Comparison of ENCODE assay signal across 9 mouse cellular contexts in genomic region chr1:73998925-73999375, GRCm38 (mm10).
DNase-seq lines count a peak whose midpoint lies in the region; ATAC-seq and TF ChIP-seq lines count a peak whose summit lies in the region.
"Had no signal": no experiment of that assay in that cellular context is flagged by ENCODE, and none has a peak within 500 bp of the region (broad histone marks: within the 10 kb centered on the region; RNA-seq: fewer than 3 reads in every experiment).

No protein-coding gene starts in this region.

- peak; percentile 57 for DNase-seq in kidney, adult 2 months
- DNase-seq in kidney, adult 8-10 months, result no peak
- DNase-seq in limb, embryonic 10.5 days (ENCODE audit: low spot score), result no peak
- no peak for DNase-seq in urinary bladder, postnatal 36 days (ENCODE audit: low spot score in 2 of 2)
- DNase-seq in left cerebral cortex, postnatal 25 days (ENCODE audit: low spot score in 2 of 2), result no peak

- intact Hi-C loops in left cerebral cortex, postnatal 25 days (cut with DNase I), result loop anchor here (5.0 kb wide), 1 partner anchor 78 kb away; no protein-coding TSS in a partner anchor

- 20% methylated on average over 5 of the region's 5 CpGs for WGBS in kidney, adult 2 months
- WGBS in embryonic facial prominence, embryonic 13.5 days, result 62% methylated on average over 5 of the region's 5 CpGs
- WGBS in limb, embryonic 10.5 days, result 53% methylated on average over 5 of the region's 5 CpGs

- TF ChIP-seq CTCF in kidney, adult 2 months (conservative IDR thresholded peaks at IDR 0.05; ENCODE audit: insufficient read depth, insufficient read length, low read depth, low read length), result no peak

- peaks cover 30% of the 10 kb centered on the region for H3K36me3 ChIP-seq in kidney, adult 2 months (ENCODE audit: control insufficient read depth, insufficient read depth, low read length)
- peaks cover 40% of the 10 kb centered on the region for H3K36me3 ChIP-seq in embryonic facial prominence, embryonic 13.5 days
- H3K36me3 ChIP-seq in limb, embryonic 10.5 days, result peaks cover 73% of the 10 kb centered on the region
- H3K36me3 ChIP-seq: midbrain, embryonic 12.5 days had no signal

- peak overlapping the region; percentile 84 for H3K27ac ChIP-seq in kidney, adult 2 months (ENCODE audit: insufficient read depth, low read depth, low read length)
- H3K27ac ChIP-seq in embryonic facial prominence, embryonic 13.5 days, result peak overlapping the region; percentile 73
- peak overlapping the region; percentile 75 for H3K27ac ChIP-seq in limb, embryonic 10.5 days
- H3K27ac ChIP-seq: midbrain, embryonic 12.5 days had no signal

- H3K9ac ChIP-seq in embryonic facial prominence, embryonic 13.5 days, result peak overlapping the region; percentile 40
- H3K9ac ChIP-seq: midbrain, embryonic 12.5 days had no signal

- H3K4me2 ChIP-seq in embryonic facial prominence, embryonic 13.5 days, result no peak overlapping the region
- H3K4me2 ChIP-seq: midbrain, embryonic 12.5 days had no signal

- no peak for TF ChIP-seq POLR2A in kidney, adult 2 months (IDR thresholded peaks at IDR 0.05; ENCODE audit: low read depth, low read length)

- H3K4me3 ChIP-seq in kidney, adult 2 months (ENCODE audit: insufficient read depth, low read depth, low read length), result no peak overlapping the region
- no peak overlapping the region for H3K4me3 ChIP-seq in embryonic facial prominence, embryonic 13.5 days
- no peak overlapping the region for H3K4me3 ChIP-seq in limb, embryonic 10.5 days
- H3K4me3 ChIP-seq: midbrain, embryonic 12.5 days had no signal

- no peaks in the 10 kb centered on the region for H3K27me3 ChIP-seq in kidney, adult 2 months (replicated peaks; ENCODE audit: control insufficient read depth, insufficient read depth, low read length)
- H3K27me3 ChIP-seq in embryonic facial prominence, embryonic 13.5 days, result no peaks in the 10 kb centered on the region
- no peaks in the 10 kb centered on the region for H3K27me3 ChIP-seq in limb, embryonic 10.5 days (ENCODE audit: low read depth, poor library complexity, severe bottlenecking)
- H3K27me3 ChIP-seq: midbrain, embryonic 12.5 days had no signal

- ATAC-seq in embryonic facial prominence, embryonic 13.5 days (ENCODE audit: insufficient number of reproducible peaks, insufficient read depth, low FRiP score, low TSS enrichment, low read depth), result no peak
- ATAC-seq in megakaryocyte, adult 5-6 weeks (ENCODE audit: poor library complexity, severe bottlenecking), result peak; percentile 56; the same call in 1 of the 2 replicates
- no peak for ATAC-seq in cerebellum, adult (ENCODE audit: insufficient number of reproducible peaks, low FRiP score, low TSS enrichment)

- H3K9me3 ChIP-seq in embryonic facial prominence, embryonic 13.5 days, result no peaks in the 10 kb centered on the region
- H3K9me3 ChIP-seq in limb, embryonic 10.5 days (replicated peaks), result no peaks in the 10 kb centered on the region
- H3K9me3 ChIP-seq: midbrain, embryonic 12.5 days had no signal

- peaks cover 82% of the 10 kb centered on the region for H3K4me1 ChIP-seq in kidney, adult 2 months (ENCODE audit: control insufficient read depth, insufficient read depth, low read length)
- peaks cover 50% of the 10 kb centered on the region for H3K4me1 ChIP-seq in embryonic facial prominence, embryonic 13.5 days
- H3K4me1 ChIP-seq in limb, embryonic 10.5 days, result peaks cover 62% of the 10 kb centered on the region
